Mouse (Mus musculus): ENCODE measurements around the gene Urb1.
A peak's percentile ranks its signal among the peaks of the same experiment; 100 is the strongest.
"Not testable (repeated sequence)": the region's sequence is repeated elsewhere in the genome, so short reads cannot be mapped to it uniquely, and the experiment has no call there.

The Urb1 gene

GRCm38 (mm10) chr16:90823986-90824385 lies 13.8 kb upstream of the Urb1 start:
- not testable (repeated sequence) for DNase-seq (ENCODE audit: low read depth, low spot score)

GRCm38 (mm10) chr16:90822981-90823380 lies 12.8 kb upstream of the Urb1 start:
- no peak for DNase-seq (ENCODE audit: low read depth, low spot score)

DNA sequence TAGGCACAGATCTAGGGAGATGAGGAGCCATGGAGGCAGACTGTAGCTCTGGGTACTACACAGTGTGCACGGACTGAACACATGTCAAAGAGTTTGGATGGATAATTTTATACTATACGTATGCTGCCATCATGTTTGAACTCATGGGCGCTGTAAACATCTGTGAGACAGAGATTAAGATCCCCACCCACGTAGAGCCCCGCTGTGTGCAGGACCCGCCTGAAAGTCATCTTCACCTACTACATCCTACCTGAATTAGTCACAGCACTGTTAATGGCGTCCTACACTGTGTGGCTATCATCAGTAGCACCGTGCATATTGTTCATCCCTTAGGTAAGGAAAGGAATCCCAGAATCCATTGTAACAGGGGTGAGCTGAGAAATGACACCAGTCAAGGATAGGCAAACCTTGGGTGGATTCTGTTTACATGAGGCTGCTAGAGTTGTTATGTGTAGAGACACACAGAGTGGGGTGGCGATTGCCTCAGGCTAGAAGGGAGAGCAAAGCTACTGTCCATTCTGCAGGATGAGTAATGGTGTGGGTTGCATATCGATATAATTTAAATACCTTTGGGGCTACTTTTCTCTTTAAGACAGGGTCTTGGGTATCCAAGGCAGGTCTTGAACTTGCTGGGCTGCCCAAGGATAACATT lies 12.2 kb upstream of the Urb1 start:
- no peak for DNase-seq (ENCODE audit: low read depth, low spot score)

- DNase-seq (ENCODE audit: low read depth, low spot score), result no peak
Observed at GRCm38 (mm10) chr16:90821046-90821697, 11.0 kb upstream of the Urb1 start.

DNA sequence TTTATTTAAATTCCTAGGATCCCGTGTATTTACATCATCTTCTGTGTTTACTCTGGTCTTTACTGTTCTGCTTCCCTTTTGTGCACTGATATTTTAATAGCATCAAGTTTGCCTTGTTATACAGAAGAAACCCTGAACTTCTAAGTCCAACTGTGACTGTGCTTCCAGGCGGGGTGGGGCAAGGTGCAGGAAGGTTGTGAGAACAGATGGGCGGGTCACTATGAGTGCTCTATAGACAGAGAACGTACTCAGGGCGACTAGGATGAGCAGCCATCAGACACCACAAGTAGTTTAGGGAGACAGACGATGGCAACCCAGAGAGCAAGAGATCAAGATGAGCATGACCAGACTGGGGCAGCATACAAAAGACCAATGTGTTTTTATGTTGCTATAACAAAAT lies 10.1 kb upstream of the Urb1 start:
- no peak for DNase-seq (ENCODE audit: low read depth, low spot score)

DNA sequence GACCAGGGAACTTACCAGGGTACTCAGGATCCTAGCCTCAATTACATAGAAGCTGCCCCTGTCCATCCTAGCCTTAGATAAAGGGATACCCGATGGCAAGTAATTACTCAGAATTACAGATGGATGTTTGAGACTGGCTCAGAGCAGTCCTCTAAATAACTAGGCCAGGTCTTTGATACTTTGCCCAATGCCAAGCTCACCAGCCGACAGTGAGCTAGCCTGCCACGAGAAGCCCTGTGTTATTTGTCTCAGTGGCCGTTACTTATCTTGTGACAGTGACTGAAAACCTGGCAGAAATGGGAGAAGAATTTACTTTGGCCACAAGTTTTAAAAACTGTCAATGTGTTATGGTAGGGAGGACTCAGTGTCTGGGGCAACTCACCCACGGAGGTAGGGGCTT lies 1.9 kb upstream of the Urb1 start:
- no peak for DNase-seq (ENCODE audit: low read depth, low spot score)

DNA sequence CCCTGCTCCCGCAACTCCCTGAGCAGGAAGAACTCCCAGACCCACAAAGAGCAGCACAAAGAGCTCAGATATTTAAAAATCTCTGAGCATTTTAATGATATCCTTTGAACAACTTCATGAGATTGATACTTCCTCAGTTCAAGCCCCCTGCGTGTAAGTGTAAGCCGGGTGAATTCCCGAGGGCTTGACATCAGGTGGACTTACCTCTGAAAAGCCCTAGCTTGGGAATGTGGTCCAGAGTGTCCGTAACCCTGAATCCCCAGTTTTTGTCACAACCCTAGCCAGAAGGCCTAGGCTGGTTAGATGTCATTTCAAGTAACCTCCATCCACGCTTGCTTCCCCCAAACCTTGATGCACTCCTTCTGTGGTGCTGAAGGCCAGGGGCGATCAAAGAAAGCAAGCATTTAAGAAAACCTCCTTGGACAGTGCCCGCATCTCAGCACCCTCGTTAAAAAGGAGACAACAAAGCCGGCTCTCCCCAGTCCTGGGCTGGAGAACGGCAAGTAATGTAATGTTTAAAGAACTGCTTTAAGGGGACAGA lies 573 bp upstream of the Urb1 start:
- DNase-seq (ENCODE audit: low read depth, low spot score), result no peak

GRCm38 (mm10) chr16:90804466-90804865 lies 5.7 kb downstream of the Urb1 start:
- no peak for DNase-seq (ENCODE audit: low read depth, low spot score)

GRCm38 (mm10) chr16:90801928-90802327 lies 8.3 kb downstream of the Urb1 start:
- DNase-seq (ENCODE audit: low read depth, low spot score), result peak; percentile 29

- DNase-seq (ENCODE audit: low read depth, low spot score), result no peak
Observed at GRCm38 (mm10) chr16:90801251-90801650, 9.0 kb downstream of the Urb1 start.

DNA sequence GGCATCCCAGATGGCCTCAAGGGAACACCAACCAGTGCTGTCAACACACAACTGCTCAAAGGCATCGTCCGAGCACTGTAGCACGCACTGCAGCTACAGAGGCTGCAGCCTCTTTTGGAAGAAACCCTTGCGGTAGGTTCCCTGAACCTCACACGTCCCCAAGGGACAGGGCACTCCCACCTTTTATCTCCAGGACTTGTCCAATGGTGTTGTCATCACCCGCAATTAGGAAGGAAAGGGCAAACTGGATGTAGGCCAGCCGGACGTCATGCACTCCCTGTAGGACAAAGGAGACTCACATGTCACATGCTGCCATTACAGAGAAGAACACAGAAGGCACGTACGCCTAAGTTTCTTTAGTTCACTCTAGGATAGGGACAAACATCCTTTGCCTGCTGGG lies 10.4 kb downstream of the Urb1 start:
- no peak for DNase-seq (ENCODE audit: low read depth, low spot score)

DNA sequence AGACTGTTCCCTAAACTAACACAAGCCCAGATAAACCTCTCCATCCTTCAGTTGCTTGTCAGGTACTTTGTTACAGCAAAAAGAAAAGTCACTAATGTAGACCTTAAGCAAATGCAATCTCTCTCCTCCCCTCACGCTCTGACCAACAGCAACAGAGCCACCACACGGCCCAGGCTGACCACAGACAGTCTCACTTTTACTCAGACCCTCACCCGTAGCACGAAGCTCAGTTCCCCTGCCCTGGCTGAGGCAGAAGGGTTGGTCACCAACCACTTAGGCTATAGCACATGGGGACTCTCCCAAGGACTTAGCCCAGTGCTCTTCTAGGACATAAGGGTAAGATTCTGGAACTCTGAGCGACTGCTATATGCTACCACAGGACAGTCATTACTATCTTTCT lies 11.4 kb downstream of the Urb1 start:
- no peak for DNase-seq (ENCODE audit: low read depth, low spot score)

DNA sequence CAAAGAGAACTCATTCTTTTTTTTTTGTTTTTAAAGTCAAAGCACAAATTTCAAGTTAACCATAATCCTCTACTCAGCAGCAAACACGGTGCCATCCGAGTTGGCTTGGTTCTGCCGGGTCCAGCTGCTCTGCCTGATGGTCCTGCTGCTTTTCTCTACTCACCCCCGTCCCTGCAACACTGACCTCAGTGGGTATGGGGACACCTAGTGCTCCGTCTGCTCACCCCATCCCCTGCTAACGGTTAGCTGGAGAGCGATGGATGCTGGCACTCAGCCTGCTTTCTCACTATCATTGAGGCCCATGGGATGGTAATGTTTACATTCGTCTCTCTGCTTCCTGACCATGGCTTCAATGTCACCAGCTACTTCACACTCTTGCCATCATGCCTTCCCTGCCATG lies 11.8 kb downstream of the Urb1 start:
- no peak for DNase-seq (ENCODE audit: low read depth, low spot score)

GRCm38 (mm10) chr16:90794708-90795107 lies 15.5 kb downstream of the Urb1 start:
- DNase-seq (ENCODE audit: low read depth, low spot score), result no peak

GRCm38 (mm10) chr16:90792500-90792899 lies 17.7 kb downstream of the Urb1 start:
- no peak for DNase-seq (ENCODE audit: low read depth, low spot score)

DNA sequence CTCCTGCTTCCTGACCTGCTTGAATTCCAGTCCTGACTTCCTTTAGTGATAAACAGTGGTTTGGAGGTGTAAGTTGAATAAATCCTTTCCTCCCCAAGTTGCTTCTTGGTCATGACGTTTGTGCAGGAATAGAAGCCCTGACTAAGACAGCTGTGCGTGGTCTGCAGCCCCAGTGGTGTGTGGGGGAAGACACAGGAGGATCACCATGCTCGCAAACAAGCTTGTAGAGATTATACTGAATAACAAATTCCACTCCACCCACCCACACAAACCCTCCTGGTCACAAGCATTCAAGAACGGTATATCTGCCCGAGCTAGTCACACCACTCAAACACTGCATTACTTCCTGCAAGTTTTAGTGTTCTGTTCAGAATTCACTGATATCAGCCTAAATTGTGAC lies 18.1 kb downstream of the Urb1 start:
- no peak for DNase-seq (ENCODE audit: low read depth, low spot score)

DNA sequence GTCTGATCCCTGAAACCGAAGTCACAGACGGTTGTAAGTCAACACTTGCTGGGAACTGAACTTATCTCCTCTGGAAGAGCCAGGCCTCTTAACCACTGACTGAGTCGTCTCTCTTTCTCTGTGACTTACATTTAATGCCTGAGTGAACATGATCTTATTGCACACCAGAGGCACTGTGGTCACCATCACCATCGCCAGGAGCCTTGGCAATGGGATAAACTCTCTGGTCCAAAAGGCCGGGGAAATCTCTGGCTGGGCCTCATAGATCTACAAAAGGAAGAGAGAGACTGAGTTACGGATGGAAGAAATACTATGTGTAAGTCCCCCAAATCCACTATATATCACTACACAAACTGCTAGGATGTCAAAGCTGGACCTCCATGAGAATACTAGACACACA lies 19.3 kb downstream of the Urb1 start:
- DNase-seq (ENCODE audit: low read depth, low spot score), result no peak

DNA sequence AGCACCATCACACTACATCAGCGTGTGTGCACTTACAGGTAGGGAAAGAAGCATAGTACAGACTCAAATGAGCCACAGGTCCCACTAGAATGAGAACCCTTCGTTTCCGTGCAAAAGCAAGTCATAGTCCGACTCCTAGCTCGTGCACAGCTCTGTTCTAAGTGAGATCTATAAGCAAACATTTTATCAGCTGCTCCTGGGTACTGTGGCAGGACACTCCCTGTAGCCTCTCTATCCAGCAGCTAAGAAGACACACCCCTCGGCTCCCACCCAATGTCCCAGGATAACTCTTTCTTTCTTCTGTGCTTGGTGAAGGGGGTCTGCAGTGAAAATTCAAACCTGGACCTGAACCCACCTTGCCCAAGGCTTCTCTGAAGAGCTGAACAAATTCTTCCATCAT lies 21.6 kb downstream of the Urb1 start:
- DNase-seq (ENCODE audit: low read depth, low spot score), result no peak

GRCm38 (mm10) chr16:90785257-90785656 lies 25.0 kb downstream of the Urb1 start:
- no peak for DNase-seq (ENCODE audit: low read depth, low spot score)

- no peak for DNase-seq (ENCODE audit: low read depth, low spot score)
Observed at GRCm38 (mm10) chr16:90783302-90783701, 26.9 kb downstream of the Urb1 start.

DNA sequence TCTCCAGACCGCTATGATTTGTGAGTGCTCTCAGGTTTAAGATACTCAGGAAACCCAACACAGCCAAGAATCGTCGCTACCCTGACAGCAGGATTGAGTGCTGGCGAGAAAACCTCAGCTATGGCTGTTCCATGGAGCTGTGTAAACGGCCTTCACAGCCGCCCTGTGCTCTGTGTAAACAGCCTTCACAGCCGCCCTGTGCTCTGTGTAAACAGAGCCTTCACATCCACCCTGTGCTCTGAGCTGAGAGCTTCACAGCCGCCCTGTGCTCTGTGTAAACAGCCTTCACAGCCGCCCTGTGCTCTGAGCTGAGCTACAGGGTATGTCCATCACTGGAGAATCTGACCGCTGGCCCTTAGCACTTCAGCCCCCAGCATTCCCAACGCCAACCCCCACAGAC lies 30.4 kb downstream of the Urb1 start:
- no peak for DNase-seq (ENCODE audit: low read depth, low spot score)

DNA sequence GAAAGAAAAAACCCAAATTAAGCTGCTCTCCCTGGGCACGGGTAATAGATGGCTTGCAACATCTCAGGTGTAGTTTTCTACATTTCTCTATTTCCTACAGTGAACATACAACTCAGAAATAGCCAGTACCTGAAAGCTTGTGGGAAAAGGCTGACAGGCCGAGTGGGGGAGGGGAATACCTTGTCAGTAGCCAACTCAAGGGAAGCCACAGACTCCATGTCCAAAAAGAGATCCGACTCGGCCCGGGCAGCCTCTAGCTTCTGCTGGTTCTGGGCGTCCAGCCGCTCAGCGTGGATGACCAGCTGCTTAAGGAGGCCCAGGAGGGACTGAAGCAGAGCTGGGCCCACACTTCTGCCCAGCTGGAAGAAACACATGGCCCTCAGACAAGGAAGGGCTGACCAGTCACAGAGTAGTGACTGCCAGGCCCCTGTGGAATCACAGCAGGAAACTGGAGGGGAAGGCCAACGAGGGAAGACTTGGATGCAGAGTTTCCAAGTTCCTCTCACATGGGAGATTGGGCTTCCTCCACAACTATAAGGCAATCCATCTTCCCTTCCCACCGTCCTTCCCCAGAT lies 34.2 kb downstream of the Urb1 start:
- no peak for DNase-seq (ENCODE audit: low read depth, low spot score)

DNA sequence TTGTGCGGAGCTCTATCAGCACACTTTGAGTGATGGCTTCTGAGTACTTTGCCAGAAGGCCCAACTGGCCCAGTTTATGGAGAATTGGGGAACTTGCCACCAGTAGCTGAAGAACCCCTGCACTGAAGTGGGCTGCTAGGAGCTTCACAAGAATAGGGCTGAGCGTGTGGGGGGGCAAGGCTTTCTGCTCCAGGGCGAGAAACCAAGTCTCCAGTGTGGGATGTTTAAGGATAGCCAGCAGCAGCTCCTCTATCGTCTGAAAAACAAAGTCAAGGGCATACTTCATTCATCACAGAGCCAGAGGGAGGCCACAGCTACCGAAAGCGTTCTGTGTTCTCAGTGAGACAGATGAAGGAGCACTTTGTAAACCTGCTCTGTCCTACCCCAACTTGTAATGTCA lies 35.6 kb downstream of the Urb1 start:
- no peak for DNase-seq (ENCODE audit: low read depth, low spot score)
